Mouse (Mus musculus) embryonic facial prominence, embryonic 11.5 days (tissue): ENCODE results near the gene Ush1g. TPM values are rescaled to one million over a fixed set of nuclear protein-coding genes. Genes with fewer than 3 reads are reported as not detected.
A peak's percentile ranks its signal among the peaks of the same experiment; 100 is the strongest.

Experiments used
- ATAC-seq: fragments of 200-750 bp; cut with Nextera tagmentation; replicated peaks from 2 replicates; pipeline ENCODE4 v1.8.0; 2017; ENCODE audit warnings: low read depth; ENCODE audit not compliant: insufficient number of reproducible peaks, low FRiP score, low TSS enrichment
- DNase-seq: peaks from one replicate; pipeline ENCODE4 v3.0.0-alpha.2; 2015; ENCODE audit warnings: low spot score
- H3K27ac ChIP-seq: fragments of 300-500 bp; sonication (generic); replicated peaks from 2 replicates; pipeline ENCODE4 v1.5.1; 2014; ENCODE audit warnings: mild to moderate bottlenecking, low read depth, low read length, control low read depth
- H3K27me3 ChIP-seq: fragments of 300-500 bp; sonication (generic); 2 replicates; pipeline ENCODE4 v1.6.1; 2014; ENCODE audit warnings: mild to moderate bottlenecking, low read length, moderate library complexity, mixed read lengths; ENCODE audit not compliant: control insufficient read depth, insufficient read depth
- H3K36me3 ChIP-seq: fragments of 300-500 bp; sonication (generic); replicated peaks from 2 replicates; pipeline ENCODE4 v1.6.1; 2014; ENCODE audit warnings: low read depth, mild to moderate bottlenecking, low read length, moderate library complexity, mixed read lengths; ENCODE audit not compliant: control insufficient read depth, insufficient read depth
- H3K4me1 ChIP-seq: fragments of 300-500 bp; sonication (generic); 2 replicates; pipeline ENCODE4 v1.6.1; 2014; ENCODE audit warnings: low read length, mixed read lengths; ENCODE audit not compliant: control insufficient read depth, insufficient read depth
- H3K4me2 ChIP-seq: fragments of 300-500 bp; sonication (generic); 2 replicates; pipeline ENCODE4 v1.6.1; 2014; ENCODE audit warnings: low read depth, mild to moderate bottlenecking, control low read depth, low read length, moderate library complexity
- H3K4me3 ChIP-seq: fragments of 300-500 bp; sonication (generic); 2 replicates; pipeline ENCODE4 v1.5.1; 2014; ENCODE audit warnings: low read depth, low read length, control low read depth
- H3K9ac ChIP-seq: fragments of 300-500 bp; sonication (generic); replicated peaks from 2 replicates; pipeline ENCODE4 v1.6.1; 2014; ENCODE audit warnings: mild to moderate bottlenecking, control low read depth, low read length
- H3K9me3 ChIP-seq: fragments of 300-500 bp; sonication (generic); replicated peaks from 2 replicates; pipeline ENCODE4 v1.6.1; 2016; ENCODE audit warnings: mild to moderate bottlenecking, low read length, inconsistent platforms, mixed read lengths; ENCODE audit not compliant: control insufficient read depth
- WGBS: fragments of 180-500 bp; shearing (Covaris S2); extraction: QIAGEN DNeasy Blood & Tissue Kit; methylation state at CpG from one replicate; pipeline ENCODE4 v1.1.7; 2014; 5-methylcytosine and 5-hydroxymethylcytosine counted together
- polyA plus RNA-seq: library from polyadenylated mRNA; unstranded; fragments of >200 nt; fragmentation: Nextera tagmentation; extraction: Ambion mirVana; gene quantifications from 2 replicates; pipeline ENCODE4 v1.2.1, GENCODE M21; 2014

The Ush1g gene
- polyA plus RNA-seq, 1 experiment from 2014 or later: not detected

DNA sequence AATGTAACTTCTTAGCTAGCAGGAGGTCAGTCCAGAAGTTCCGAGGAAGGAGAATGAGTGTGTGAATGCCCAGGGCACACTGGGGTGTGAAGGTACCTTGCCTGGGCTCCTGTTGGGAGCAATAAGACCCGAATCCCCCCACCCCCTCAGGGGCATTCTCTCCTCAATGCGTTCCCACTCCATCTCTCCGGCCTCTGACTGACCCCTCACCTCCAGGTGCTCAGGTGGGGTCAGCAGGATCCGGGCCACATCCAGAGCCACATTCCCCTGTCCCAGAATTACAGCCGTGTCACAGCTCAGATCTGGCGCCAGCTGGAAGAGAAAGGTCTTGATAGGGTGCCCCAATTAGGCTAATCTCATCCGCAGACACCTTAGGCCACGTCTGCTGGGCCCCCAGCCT lies 50.8 kb downstream of the Ush1g start:
- Histone ChIP-seq H3K36me3 (no peaks in the 10 kb centered on the region), H3K27me3 (peaks cover 27% of the 10 kb centered on the region), H3K9ac (no peak overlapping the region), H3K4me3 (no peak overlapping the region), H3K4me2 (no peak overlapping the region), H3K9me3 (no peaks in the 10 kb centered on the region), H3K27ac (no peak overlapping the region), H3K4me1 (peaks cover 11% of the 10 kb centered on the region)
- ATAC-seq (no peak), DNase-seq (no peak)
- WGBS: 78% methylated on average over 9 of the region's 9 CpGs

DNA sequence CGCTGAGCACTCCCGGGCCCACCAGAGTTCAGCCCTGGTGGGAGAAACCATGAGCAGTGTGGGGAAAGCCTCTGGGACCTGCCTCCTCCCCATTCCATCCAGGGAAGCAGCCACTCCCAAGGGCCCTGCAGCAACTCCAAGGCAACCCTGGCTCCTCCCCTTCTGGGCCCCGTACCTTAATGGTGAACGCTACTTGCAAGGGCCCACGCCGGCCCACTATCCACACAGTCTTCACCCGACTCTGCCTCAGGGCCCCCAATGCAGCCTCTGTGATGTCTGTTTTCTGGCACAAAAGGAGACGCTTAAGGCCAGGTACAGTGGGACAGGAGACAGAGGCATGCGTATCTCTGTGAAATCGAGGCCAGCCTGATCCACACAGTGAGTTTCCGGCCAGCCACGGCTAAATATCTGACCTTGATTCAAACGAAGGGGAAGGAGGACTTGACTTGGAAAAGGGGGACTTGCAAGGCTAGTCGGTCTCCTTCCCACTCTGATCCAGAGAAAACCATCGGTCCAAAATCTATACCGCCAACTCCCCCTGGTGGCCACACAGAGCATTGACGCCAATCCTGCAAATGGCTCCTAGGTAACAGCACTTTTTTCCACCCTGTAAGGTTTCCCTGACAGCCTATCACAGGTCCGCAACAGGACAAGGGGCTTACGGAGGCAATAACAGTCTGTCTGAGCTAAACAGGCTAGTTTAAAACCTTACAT lies 51.5 kb downstream of the Ush1g start:
- Histone ChIP-seq H3K4me2 (no peak overlapping the region), H3K4me3 (no peak overlapping the region), H3K36me3 (no peaks in the 10 kb centered on the region), H3K27me3 (peaks cover 34% of the 10 kb centered on the region), H3K27ac (no peak overlapping the region), H3K9ac (no peak overlapping the region), H3K9me3 (no peaks in the 10 kb centered on the region), H3K4me1 (peaks cover 13% of the 10 kb centered on the region)
- DNase-seq (peak; percentile 89), ATAC-seq (0 out of 2 replicates have a peak, but pooled peaks have one; percentile 26)
- 35% methylated on average over 19 of the region's 19 CpGs for WGBS

DNA sequence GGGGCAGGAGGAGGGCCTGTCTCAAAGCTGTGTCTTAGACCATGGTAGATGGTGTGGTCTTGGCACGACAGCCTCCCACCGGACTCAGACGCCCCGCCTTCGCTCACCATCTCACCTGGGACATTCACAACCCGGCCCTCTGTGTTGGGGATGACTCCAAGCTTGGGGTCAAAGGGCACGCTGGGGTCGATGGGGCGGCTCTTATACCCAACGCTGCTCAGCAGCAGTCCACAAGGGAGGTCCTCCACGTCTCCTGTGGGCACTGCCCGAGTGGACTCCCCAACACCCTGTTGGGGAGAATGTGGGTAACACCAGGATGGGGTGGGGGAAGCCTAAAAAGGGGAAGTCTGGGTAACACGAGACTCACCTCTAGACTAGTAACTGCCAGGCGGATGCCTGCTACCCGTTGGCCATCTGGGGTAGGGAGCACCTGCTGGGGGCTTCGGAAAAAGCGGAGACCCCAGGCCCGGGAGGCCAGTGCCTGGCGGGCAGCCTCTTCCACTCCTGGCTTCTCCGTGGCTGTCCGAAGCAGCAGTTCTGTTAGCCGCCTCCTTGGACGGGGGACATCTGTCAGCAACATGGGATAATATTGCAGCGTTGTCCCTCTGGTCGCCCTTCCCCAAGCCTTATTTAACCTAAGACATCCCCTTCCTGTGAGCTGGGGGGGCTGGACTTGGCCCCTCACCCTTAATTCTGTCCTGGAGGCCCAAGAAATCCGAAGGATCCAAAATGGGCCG lies 52.3 kb downstream of the Ush1g start:
- peaks cover 42% of the 10 kb centered on the region for H3K27me3 ChIP-seq
- H3K9me3 ChIP-seq: no peaks in the 10 kb centered on the region
- DNase-seq (no peak), ATAC-seq (no peak)
- no peak overlapping the region for H3K9ac ChIP-seq
- WGBS: 89% methylated on average over 27 of the region's 27 CpGs
- no peak overlapping the region for H3K4me3 ChIP-seq
- H3K36me3 ChIP-seq: no peaks in the 10 kb centered on the region
- H3K4me2 ChIP-seq: no peak overlapping the region
- H3K27ac ChIP-seq: no peak overlapping the region
- H3K4me1 ChIP-seq: peaks cover 13% of the 10 kb centered on the region

DNA sequence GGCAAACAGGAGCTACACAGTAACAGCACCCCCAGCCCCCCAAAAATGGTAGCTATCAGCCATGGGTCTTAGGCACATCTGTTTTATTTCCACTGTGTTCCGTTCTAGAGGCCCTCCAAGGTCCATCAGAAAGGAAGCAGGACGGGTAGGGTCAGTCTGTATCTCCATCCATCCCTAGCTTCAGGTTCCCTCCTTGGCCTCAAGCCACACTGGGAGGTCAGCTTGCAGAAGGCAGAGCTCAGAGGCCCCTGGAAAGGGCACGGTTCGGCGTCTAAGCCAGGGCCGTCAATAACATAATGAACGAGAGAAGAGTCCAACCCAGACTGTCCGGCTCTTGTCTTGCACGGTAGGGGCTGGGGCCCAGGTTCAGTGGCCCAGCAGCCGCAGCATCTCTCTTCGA lies 53.9 kb downstream of the Ush1g start:
- H3K9me3 ChIP-seq: no peaks in the 10 kb centered on the region
- H3K4me1 ChIP-seq: peaks cover 13% of the 10 kb centered on the region
- H3K4me3 ChIP-seq: no peak overlapping the region
- no peak overlapping the region for H3K9ac ChIP-seq
- no peak overlapping the region for H3K27ac ChIP-seq
- H3K27me3 ChIP-seq: peaks cover 51% of the 10 kb centered on the region
- ATAC-seq: no peak
- H3K36me3 ChIP-seq: no peaks in the 10 kb centered on the region
- H3K4me2 ChIP-seq: no peak overlapping the region
- 72% methylated on average over 11 of the region's 11 CpGs for WGBS
- no peak for DNase-seq

DNA sequence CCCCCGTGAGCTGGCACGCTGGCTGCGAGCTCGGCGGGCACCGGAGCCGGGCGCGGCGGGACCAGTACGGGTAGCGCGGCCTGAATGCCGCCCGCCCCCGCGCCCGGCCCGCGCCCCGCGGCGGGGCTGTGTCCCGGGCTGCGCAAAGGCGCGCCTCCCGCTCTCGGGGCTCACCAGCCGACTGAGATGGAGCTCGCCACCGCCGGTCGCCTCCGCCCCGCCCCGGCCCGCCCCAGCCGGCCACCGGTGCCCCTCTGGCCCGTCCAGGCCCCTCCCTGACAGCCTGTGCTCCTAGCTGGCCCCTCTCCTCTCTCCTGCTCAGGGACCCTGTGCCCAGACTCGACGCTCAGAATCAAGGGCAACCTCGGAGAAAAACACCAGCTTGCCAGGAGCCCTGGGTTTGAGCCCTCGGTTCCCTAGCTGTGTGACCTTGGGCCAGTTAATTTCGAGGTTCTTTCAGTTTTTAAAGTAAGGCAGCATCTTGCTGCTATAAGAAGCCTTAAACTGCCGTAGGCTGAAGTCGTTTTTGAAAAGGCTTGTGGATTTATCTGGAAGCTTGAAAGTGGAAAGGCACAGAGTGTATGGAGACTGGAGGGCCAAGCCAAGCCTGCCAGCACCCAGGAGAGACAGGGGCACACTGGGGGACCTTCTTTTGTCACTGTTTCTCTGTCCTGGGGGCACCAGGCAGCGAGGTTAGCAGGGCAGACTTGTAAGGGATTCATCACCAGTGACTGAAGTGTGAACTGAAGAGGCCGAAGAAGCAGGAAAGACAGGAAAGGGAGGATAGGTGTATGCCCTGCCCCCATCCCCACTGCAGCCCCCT lies 54.6 kb downstream of the Ush1g start, which contains the start of gene Grin2c:
Grin2c (minus strand) TSS at position 183 of the 823 bp plus-strand sequence.
- no peaks in the 10 kb centered on the region for H3K36me3 ChIP-seq
- H3K27ac ChIP-seq: no peak within 1 kb of the TSS
- peak within 1 kb of the TSS; percentile 69 for H3K4me2 ChIP-seq
- ATAC-seq (no peak), DNase-seq (no peak)
- no peaks in the 10 kb centered on the region for H3K9me3 ChIP-seq
- H3K9ac ChIP-seq: peak within 1 kb of the TSS; percentile 22; the same call in 1 of the 2 replicates
- WGBS: 7% methylated on average over 38 of the region's 50 CpGs
- H3K4me1 ChIP-seq: peaks cover 13% of the 10 kb centered on the region
- peak within 1 kb of the TSS; percentile 36 for H3K4me3 ChIP-seq
- H3K27me3 ChIP-seq: peaks cover 53% of the 10 kb centered on the region

DNA sequence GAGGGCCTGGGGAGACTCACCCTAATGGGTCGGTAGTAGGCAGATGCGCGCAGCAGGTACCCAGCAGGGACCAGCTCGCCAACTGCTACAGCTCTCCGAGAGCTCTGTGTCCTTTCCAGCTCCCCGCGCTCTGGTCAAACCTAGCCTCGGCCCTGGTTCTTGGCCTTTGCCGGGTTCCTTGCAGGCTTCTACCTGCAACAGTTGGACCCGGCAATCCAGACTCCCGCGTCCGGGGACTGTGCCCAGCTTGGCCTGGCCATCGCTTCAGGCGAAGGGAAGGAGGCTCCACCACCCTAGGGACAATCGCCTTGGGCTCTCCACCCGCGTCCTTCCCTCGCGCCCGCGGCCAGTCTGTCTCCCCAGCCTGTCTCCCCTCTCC lies 55.5 kb downstream of the Ush1g start:
- Histone ChIP-seq H3K9me3 (no peaks in the 10 kb centered on the region), H3K4me3 (peak overlapping the region; percentile 36), H3K9ac (no peak overlapping the region), H3K27me3 (peaks cover 61% of the 10 kb centered on the region), H3K36me3 (no peaks in the 10 kb centered on the region), H3K4me1 (peaks cover 13% of the 10 kb centered on the region), H3K27ac (no peak overlapping the region), H3K4me2 (peak overlapping the region; percentile 69)
- whole genome bisulfite sequencing: 1% methylated on average over 22 of the region's 22 CpGs
- DNase-seq (no peak), ATAC-seq (no peak)

DNA sequence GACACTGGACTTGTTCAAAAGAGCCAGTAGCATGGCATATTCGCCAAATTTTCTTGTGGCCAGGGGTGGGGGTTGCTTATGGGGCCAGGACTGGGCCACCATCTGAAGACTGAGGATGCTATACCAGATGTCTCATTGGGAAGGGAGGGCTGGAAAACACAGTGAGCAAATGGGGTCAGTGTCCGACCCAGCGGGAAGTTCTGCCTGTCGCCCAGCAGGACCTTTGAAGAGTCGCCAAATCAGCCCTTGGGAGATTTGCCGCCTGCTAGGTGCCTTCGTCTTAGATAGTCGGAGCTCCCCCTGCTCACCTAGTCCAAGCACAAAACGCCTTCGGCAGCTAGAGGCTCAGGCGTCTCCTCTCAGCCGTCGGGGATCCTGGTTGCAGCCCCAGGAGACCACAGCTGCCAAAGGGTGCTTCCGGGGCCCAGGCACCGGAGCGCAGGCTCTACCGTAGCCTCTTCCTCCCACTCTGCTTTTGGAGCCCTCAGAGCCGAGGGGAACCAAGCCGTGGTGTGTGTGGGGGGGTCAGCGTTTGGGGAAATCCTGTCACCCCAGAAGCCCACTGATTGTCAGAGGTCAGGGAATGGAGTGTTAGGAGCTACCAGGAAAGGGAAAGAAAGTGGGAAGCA lies 56.0 kb downstream of the Ush1g start:
- DNase-seq (no peak), ATAC-seq (no peak)
- peaks cover 61% of the 10 kb centered on the region for H3K27me3 ChIP-seq
- H3K9me3 ChIP-seq: no peaks in the 10 kb centered on the region
- no peak overlapping the region for H3K4me2 ChIP-seq
- no peak overlapping the region for H3K9ac ChIP-seq
- 4% methylated on average over 20 of the region's 20 CpGs for WGBS
- no peaks in the 10 kb centered on the region for H3K36me3 ChIP-seq
- no peak overlapping the region for H3K27ac ChIP-seq
- peaks cover 13% of the 10 kb centered on the region for H3K4me1 ChIP-seq
- no peak overlapping the region for H3K4me3 ChIP-seq
